Mouse (Mus musculus): ENCODE data around the gene Mrpl35.

GRCm38 (mm10) chr6:71769901-71770690 lies 56.7 kb downstream of the Mrpl35 start:
- TF ChIP-seq POLR2A (IDR thresholded peaks at IDR 0.05; ENCODE audit: insufficient read depth, low read length): no peak
- TF ChIP-seq CTCF (IDR thresholded peaks at IDR 0.05; ENCODE audit: low read depth, low read length): no peak

All from ES-Bruce4 (cell line).